Mouse (Mus musculus) layer of hippocampus, postnatal 36 days (tissue): ENCODE data around the gene Antxr2. TPM values are rescaled to one million over a fixed set of nuclear protein-coding genes. Genes with fewer than 3 reads are reported as not detected.

Experiments
- DNase-seq, 2 experiments: peaks; one replicate each; pipeline ENCODE4 v3.0.0; 2022
- total RNA-seq, 2 experiments: library from RNA; stranded (reverse); gene quantifications; 2 replicates each; pipeline ENCODE4 v1.2.3; 2021

The Antxr2 gene
- 1 to 10 TPM; 1.7 to 2.0 TPM for total RNA-seq

GRCm38 (mm10) chr5:98030902-98031641 lies at the start of gene Antxr2:
Gene Antxr2 (minus strand): TSS chr5:98031043.
- DNase-seq = peak in 1 of 2 experiments; percentile 28

- peak; percentile 7 for DNase-seq
Observed at GRCm38 (mm10) chr5:98076612-98077011, 45.8 kb upstream of the Antxr2 start.

DNA sequence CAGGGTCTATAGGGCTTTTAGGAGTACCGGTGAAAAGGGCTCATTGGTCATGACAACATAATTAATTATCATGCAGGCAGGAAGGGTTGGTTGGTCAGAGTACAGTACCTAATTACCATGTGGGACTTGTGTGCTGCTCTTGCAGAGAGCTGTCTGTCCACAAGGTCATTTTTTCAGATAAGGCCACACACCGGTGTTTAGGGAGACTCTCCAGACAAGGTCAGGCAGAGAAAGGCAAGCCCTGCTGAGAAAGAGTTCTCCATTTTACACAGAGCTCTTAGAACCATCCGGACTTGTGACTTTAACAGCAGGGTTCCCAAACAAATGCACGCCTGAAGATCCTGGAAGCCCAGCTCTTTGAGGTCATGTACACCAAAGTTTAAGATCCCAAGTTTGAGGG lies 38.3 kb upstream of the Antxr2 start:
- no peak for DNase-seq

GRCm38 (mm10) chr5:98055275-98055674 lies 24.4 kb upstream of the Antxr2 start:
- DNase-seq = no peak

DNA sequence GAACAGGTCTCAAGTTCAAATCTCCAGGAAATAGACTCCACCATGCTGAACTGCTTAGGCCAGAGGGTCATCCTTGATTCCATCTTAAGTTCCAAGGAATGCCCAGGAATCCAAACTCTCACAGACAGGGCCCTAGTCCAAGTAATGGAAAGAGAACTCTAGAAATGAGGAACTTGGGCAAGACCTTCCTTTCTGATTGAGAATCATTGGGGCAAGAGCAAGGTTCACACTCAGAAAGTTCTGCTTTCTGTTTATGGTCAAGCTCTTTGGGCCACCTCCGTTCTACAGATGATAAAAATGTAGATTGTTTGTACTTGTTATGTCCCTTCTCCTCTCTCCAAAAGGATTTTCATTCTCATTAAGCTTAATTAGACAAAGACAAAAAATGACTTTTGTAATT lies 24.0 kb upstream of the Antxr2 start:
- DNase-seq = no peak

DNA sequence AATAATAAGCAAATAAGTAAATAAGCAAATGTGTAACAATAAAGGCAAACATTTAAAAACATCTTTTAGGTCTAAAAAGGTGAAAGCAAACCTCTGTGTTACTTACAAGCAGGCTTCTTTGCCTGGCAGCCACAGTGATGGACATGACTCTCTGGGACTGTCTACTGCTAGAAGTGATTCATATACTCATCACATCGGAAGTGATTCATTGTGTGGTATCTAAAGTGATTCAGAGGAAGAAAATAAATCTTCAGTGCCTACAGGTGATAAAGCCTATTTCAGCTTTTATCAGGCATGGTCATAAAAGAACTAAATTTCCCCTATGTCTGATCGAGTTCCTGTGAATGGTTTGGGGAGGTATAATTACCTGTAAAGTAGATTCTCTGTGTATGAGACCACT lies 4.1 kb upstream of the Antxr2 start:
- no peak for DNase-seq

GRCm38 (mm10) chr5:98034207-98034606 lies 3.4 kb upstream of the Antxr2 start:
- no peak for DNase-seq

DNA sequence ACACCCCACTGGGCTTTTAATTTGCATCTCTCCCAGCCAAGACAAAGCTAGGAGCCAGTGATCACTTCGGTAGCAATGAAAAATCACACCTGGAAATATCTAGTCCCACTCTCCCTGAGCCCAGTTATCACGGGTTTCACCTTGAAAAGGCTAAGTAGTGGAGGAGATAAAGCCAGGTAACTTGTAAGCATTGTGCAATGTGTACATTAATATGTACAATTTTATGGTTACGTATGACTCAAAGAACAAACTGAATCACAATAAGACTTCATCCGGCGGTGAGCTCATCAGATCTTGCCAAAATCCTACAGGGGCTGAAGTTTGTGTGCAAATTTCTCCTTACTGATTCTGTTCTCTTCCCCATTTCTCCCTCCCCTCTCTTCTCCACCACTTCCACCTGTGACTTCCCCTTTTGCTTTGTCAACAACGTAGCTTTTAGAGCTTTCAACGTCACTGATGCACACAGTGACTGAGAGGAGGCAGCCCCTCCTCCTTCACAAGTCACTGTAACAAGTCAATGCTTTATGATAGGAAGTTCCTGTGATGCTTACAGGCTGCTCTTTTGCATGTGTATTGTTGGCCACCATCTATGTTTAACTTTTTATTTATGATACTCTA lies 2.1 kb upstream of the Antxr2 start:
- DNase-seq = no peak

DNA sequence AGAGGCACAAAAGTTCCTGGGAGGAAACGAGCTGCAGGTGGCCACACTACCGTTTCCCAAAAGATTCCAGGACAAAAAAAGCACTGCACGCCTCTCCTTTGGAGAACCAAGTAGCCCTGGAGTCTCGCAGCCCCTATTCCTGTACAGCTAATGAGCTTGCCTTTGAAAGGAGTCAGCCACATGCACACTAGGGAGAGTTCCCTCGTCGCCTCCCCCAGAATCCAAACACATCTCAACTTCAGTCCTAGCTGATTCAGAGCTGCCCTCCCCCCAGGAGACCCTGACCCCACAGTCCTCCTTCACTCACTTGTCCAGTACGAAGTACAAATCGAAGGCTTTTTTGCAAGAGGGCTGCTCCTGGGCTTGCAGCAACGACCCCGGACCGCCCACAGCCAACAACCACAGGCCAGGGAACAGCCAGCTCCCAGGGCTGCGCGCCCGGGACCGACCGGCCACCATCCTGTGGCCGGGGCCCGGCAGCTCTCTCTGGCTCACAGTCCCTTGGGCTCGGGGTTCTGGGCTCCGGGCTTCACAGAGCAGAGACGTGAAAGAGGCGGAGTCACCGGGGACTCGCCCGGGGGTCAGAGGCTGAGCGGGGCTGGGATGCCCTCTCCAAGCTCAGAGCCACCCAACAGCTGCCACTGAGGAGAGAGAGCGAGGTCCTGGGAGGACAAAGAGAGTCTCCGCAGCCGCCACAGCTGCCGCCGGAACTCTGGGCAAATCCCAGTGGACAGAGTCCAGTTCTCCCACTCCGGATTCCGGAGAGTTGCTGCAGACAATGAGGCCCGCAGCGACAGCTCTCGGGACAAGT lies 547 bp downstream of the Antxr2 start:
- DNase-seq = peak; percentile 18 to 26

GRCm38 (mm10) chr5:98027688-98028389 lies 3.0 kb downstream of the Antxr2 start:
- no peak for DNase-seq

GRCm38 (mm10) chr5:98025921-98026320 lies 4.9 kb downstream of the Antxr2 start:
- DNase-seq = no peak

DNA sequence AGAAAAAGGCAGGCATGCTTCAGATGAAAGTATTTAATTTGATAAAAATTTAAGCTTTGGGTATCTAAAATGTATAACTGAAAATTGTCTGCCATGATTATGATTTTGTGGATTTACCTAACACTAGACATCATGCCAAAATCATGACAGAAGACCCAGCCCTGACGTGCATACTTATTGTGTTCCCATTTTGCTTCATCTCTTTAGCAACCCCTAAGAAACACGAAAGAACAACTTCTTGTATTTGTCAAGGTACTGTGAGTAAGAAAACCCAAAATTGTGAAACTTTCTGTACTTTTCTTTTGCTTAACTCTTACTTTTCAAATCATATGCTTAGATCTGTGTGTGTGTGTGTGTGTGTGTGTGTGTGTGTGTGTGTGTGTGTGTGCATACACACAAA lies 6.3 kb downstream of the Antxr2 start:
- no peak for DNase-seq

DNA sequence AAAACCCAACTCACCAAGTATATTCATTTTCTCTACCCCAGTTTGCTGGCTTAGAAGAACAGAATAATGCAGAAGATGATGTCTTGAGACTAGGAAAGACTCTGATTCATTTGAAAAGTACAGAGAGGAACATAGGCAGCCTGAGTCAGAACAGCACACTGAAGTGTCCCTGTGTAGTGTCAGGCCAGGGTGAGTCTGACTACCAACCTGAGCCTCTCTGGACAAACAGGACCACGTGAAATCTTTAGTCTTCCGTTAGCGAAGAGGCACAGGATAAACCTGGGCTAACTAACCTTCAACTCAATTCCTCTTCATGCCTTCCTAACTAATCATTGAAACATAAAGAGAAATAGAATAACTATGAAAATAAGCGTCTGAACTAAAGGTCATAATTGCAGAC lies 9.3 kb downstream of the Antxr2 start:
- no peak for DNase-seq

DNA sequence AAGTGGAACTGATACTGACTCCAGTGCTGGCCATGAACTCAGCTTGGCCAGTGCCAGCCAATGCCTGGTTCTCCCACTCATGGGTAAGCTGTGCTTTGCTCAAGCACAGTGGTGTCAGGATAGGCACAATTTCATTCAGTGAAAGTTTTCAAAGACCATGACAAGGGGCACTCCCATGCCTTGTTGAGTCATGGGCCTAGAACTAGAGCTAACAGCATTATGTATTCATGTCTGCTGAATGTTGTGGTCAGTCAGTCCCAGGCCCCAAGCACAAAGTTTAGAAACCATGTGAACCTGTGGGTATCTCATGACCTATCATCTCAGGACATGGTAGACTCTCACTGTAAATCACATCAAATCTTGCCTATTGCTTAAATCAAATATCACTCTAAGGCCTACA lies 10.2 kb downstream of the Antxr2 start:
- no peak for DNase-seq

GRCm38 (mm10) chr5:98019396-98019795 lies 11.4 kb downstream of the Antxr2 start:
- no peak for DNase-seq

DNA sequence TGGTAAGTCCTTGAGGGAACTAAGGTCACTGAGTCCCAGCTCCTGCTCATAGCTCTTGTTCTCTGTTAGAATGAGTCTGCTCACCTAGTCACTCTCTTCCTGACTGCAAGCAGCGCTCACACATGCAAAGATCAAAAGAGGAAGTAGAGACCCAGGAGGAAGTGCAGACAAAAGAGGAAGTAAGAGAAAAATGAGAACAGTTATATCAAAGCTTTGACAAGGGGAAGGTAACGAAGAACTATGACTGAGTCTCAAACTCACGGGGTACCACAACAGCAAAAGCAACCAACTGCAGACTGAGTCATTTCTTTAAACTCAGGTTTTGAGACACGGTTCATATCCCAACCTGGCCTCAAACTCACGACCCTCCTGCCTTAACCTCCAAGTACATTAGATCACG lies 12.7 kb downstream of the Antxr2 start:
- no peak for DNase-seq

DNA sequence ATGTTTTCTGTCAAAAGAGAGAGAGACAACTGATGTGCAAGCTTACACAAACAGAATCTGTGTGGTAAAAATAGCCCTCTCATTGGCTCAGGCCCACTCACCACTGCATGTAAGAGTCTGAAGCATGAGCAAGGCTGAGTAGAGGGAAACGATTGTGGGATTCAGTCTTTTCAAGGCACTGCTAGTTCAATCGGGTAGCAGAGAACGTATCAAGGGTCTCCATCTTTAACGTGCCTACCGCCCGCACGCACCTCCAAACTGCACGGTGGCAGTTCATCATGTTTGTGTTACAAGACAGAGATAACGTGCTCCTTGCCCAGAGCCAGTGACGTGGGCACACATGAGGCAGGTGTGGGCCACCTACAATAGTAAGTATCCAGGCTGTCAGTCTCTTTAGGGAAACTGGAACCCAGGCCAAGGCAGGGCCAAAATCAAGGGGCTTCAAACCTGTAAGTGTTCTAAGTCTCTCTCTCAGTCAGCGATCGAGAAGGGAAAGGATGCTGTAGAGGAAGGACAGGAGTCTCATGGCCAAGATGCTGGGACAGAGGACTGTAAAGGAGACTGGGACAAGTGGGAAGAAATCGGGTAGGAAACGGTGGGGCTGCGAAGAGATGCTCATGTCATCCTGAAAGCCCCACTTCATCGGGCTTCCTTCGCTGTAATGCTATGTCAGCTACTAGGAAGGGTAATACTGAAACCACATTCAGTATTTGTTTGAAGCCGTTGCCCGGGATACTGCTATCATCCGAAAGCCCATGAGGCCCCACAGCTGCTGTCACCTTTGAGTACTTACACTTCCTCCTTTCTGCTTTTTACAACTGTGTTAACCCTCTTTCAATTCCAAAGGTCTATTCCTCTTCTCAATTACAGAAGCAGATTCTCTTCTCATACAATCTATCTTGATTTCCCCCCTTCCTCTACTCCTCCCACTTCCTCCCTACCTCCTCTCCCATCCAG lies 14.3 kb downstream of the Antxr2 start:
- no peak for DNase-seq

DNA sequence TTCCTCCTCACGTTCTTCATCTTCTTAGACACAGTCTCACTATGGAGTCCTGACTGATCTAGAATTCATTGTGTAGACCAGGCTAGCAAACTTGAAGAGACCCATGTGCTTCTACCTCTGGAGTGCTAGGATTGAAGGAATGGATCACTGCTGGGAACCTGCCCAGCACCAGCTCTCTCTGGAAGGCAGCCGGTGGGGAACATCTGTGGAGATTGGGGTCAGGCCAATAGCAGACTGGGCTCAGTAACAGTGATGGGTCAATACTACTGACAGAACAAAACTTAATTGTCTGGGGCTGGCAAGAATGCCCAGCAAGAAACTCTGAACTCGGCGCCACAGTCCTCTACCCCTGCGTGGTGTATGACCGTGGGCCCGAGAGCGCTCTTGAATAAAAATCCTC lies 25.1 kb downstream of the Antxr2 start:
- no peak for DNase-seq

DNA sequence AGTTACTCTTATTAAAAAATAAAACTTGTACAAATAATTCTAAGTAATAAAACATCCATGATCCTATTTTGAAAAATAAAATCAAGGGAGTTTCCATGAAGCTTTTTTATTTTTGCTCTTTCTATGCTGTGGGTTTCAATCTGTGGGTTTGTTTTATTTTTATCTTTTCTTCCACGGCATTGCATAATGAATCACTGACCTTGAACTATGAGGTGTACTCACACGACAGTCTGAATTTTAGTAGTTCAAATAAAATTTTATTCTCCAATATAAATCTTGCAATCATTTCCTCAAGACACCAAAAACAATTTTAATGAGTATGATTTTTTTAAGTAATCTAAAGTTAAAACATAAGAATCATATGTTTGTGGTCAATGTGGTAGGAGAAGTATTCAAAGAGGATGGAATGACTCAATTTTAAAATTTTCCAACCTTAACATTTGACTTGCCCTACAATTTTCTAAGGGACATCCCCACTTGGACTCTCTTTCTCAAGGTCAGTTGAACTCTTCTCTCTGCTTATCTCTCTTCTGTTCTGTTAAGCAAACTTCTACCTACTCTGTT lies 31.5 kb downstream of the Antxr2 start:
- DNase-seq = no peak

- no peak for DNase-seq
Observed at GRCm38 (mm10) chr5:97996500-97997176, 34.2 kb downstream of the Antxr2 start.

GRCm38 (mm10) chr5:97995881-97996280 lies 35.0 kb downstream of the Antxr2 start:
- DNase-seq = no peak
